Mouse (Mus musculus): ENCODE measurements around the gene Tex50. TPM values are rescaled to one million over a fixed set of nuclear protein-coding genes. Genes with fewer than 3 reads are reported as not detected.

Gene Tex50
- not detected in 4 replicates for total RNA-seq (2023)

DNA sequence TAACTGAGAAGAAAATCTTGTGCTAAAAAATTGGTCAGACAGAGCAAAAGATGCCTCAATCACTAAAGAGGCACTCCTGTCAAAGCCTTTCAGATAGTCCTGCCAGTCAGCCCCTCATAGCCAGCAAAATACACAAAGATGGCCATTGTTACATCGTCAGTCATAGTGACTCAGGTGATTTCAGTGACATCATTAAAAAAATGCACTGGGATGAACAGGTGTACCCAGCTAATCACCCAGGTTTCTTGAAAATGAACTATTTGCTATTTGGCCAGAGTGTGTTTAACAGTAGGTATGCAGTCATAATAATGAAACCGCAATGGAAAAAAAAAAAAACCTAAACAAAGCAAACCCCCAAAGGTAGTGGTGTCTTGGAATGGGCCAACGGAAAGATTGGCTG lies at the start of gene Tex50:
TSS of gene Tex50 (minus strand) at position 101 of the 400 bp plus-strand sequence.

DNA sequence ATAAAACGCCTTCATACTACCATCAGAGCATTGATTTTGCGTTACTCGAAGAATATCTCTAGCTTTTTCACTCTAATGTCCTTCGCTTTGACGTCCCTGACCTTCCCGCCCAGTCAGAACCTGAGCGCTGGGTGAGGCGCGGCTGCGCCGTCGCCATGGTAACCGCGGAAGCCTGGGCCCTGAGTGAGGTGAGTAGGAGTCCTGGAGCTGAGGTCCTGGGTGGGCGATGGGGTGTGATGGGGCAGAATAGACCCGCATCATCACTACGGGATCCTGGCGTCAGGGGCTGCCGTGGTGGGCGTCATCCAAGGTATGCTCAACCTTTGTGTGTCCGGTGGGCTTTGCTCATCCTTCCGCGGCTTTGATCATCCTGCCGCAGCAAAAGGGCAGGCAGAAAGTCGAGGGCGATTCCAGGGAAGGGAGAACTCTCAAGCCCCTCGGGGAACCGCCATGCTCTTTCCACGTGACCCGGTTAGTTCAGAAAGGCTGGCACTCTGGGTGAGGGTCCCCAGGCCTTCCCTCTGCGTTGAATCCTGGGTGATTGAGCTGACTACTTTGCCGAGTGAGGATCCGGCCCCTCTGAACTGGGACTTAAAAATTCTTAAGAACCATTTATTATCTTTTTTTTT lies 16.5 kb downstream of the Tex50 start, which contains the start of gene Ankrd45:
TSS of gene Ankrd45 (plus strand) at position 161 of the 629 bp plus-strand sequence.

DNA sequence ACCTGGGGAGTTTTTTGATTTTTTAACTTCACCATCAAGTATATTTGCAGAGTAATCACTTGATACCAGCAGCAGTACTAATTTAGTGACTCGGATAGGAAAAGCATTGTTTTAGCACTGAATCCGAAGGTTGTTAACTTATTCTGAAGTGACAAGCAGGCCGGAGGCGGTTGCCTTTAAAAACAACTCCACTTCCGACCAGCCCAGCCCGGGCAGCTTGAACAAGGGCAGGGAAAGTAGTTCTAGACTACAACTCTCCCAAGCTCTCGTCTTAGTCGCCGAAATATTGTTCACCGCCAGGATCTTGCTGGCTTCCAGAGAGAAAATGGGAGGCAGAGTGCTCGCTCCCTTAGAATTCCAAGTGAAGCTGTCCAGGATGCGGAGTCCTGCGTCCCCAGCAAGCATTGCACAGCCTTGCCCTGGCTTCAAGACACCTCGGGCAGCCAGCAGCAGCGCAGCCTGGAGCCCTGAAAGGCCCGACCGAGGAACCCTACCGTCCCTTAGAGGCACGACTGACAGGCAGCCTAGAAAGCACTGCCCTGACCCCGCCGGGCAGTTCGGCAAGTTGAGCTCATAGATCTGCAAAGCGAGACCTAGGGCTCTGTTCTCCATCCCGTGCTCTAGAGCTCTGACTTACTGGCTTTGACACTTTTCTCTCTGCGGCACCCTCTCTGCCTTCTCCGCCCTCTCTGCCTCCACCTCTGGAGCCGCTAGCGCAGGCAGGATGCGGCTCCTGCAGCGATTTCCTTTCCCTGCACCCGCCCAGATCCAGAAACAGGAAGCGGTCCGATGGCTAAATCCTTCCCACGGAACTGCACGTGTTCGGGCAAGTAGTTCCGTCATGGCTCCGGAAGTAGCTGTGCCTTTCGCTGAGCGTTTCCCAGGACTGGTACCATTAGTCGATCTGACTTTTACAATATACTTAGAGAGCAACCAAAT lies 28.1 kb downstream of the Tex50 start, which contains the start of gene Klhl20:
TSS of gene Klhl20 (minus strand) at position 786 of the 939 bp plus-strand sequence.

Other genes with a start within 250 kb of the Tex50 start
- gene Serpinc1, start 180.7 kb downstream of the Tex50 start, total RNA-seq (2023), result 2.4 to 5.3 TPM (median 3.5 TPM) in 4 replicates
- 41.8 to 48.1 TPM (median 46.4 TPM) in 4 replicates for gene Zbtb37, start 124.5 kb downstream of the Tex50 start, total RNA-seq (2023)
- gene Dars2, start 88.7 kb downstream of the Tex50 start, total RNA-seq (2023), result 10.6 to 16.9 TPM (median 14.4 TPM) in 4 replicates
- gene Cenpl, start 88.6 kb downstream of the Tex50 start, total RNA-seq (2023), result 6.0 to 7.6 TPM (median 6.9 TPM) in 4 replicates
- gene Klhl20, start 27.8 kb downstream of the Tex50 start, total RNA-seq (2023), result 21.8 to 25.5 TPM (median 25.4 TPM) in 4 replicates
- gene Ankrd45, start 16.6 kb downstream of the Tex50 start, total RNA-seq (2023), result not detected in 4 replicates
- 106 to 122 TPM (median 109 TPM) in 4 replicates for gene Prdx6, start 91.9 kb upstream of the Tex50 start, total RNA-seq (2023)
- not detected in 4 replicates for gene Tnfsf4, start 236.1 kb upstream of the Tex50 start, total RNA-seq (2023)

Measured in B cell, adult 62 days (primary cell).